Mouse (Mus musculus): ENCODE results near the gene Dse.
A peak's percentile ranks its signal among the peaks of the same experiment; 100 is the strongest.

Dse gene

DNA sequence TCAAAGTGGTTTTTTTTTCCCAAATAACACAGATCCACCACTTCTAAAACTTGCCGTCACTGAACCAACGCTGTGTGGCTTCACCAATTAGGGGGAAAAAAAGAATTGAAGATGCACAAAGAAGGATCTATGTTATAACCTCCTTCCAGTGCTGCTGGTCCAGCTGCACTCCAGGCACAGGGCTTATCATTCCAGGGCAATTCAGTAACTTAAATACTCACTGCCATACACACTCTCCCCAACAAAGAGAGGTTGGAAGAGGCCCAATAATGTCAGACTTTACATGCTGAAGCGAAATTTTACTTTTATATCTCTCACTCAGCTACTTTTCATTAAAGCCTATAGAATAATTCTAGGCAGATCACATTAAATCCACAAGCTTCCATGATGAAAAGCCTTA lies 8.9 kb downstream of the Dse start:
- no peak for DNase-seq (ENCODE audit: low read depth)

DNA sequence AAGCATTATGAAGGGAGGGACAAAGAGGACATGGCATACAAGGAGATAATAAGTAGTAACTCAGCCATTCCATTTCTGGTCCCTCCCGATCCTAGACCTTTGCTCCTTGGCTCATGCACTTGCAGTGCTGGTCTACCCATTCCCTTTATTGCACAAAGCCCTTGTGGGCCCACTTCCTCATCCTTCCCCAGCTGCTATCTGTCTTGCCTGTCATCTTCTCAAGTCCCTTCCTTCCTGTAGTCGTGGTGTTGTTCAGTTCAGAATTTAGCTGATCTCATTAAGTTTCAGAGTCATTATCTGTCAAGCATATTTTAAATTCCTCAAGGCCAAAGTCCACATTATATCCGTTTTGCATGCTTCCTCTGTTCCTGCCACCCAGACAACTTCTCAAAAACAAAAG lies 9.5 kb downstream of the Dse start:
- DNase-seq (ENCODE audit: low read depth), result no peak

DNA sequence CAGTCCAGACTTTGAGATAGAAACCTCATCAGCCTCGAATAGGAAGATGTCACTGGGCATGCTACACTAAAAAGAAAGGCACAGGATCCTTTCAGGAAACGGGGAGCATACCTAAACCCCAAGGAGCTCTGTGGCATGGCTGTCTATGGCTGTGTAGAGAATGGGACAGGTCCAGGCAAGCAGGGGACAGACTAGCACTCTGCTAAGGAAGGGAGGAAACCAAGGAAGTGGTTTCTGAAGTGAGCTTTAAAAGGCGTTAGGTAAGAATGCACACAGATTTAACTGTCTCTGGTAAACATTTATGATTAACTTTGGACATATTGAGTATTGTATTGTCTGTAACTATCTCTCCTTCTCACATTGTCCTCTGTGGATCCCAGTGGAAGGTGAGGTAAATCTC lies 10.2 kb downstream of the Dse start:
- DNase-seq (ENCODE audit: low read depth), result no peak

DNA sequence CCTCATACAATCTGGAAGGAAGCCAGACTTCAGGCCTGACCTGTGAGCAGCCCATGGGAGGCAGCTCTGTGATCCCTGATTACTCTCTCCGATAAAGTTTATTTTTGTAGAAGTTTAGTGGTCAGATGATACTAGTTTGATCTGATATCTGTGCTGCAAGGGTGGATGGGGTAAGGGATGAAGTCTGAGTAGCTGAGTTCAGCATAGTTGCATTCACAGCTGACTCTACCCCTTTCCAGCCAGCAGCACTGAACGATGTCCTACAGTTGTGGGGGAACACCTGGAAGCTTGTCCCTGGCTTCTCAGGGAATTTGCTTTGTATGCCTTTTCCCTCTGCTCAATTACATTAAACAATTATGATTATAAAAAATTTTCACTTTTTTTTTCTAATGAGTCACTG lies 12.6 kb downstream of the Dse start:
- DNase-seq (ENCODE audit: low read depth), result no peak

DNA sequence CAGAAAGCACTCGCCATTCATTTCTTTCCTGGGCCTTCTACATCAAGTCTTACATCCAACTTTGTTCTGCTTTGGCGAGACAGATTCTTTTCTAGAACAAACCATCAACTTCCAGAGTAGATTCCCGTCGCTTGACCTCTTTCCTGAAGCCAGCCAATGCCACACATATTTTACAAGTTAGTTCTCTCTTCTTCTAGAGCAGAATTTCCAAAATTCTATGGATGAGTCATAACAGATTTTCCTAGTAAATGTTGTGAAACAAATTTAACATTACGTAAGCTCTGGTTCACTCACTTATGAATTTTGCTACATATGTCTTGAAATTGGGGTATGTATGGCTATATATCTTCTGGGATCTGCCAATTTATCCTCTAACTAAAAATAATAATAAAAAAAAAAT lies 13.0 kb downstream of the Dse start:
- DNase-seq (ENCODE audit: low read depth), result no peak

DNA sequence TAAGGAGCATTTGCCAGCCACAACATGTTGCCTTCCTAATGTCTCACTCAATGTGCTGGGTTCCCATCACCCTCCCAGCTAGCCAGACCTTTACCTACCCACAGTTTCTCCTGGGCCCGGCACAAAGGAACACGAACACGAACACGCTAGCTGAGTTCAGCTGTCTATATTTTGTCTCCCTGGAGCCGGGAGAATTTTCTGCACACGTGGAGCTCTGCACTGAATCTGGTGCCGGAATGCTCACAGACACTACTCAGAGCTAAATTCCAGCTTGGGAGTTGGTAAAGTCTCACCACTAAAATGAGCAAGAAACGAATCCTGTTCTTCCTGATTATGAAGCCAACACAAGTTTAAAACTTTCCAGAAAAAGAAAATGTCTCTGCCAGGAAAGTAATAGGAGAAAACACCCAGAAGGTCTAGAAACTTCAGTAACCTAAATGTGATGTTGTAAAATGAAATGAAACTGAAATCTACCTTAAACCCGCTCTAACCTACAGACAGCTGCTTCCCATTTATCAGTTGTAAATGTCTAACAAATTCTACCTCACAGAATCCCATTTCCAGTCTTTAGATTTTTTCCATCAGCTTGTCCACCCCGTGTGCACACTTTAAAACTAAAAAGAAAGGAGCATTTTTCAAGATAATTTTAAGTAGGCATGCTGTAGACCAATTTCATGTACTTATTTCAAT lies 20.8 kb downstream of the Dse start:
- DNase-seq (ENCODE audit: low read depth), result no peak

DNA sequence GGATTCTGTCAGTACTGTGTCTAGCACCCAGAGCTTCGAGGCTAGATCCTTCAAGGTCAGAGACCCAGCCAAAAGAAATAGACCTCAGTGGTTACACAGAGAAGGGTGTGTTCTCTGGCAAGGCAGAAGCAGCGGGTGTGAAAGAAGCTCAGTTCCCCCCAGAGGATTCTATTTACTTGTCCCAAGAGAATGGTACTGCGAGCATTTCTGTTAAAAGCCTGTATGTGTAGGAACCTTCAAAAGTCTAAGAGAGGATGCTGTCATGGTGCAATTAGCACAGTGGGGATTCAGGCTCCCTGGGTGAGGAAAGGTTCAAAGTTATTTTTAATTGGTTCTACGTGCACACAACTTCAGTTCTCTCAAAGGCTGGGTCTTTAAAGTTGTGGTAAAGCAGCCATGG lies 22.0 kb downstream of the Dse start:
- DNase-seq (ENCODE audit: low read depth), result no peak

DNA sequence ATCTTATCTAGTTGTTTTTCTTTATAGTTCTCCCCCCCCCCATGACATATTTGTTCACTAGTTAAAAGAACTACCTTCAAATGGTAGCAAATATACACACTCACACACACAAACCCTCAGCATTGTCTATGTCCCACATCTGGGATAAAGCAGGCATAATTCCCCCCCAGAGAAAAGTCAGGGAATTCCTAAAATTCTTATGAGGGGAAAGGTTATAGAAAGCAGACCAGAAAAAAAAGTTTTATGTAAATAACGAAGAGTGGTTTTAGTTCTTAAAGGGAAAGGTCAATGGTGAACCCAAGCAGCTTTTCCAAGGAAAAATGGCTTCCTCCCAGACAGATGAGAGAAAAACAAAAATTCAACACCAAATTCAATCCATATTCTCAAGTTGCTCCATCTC lies 22.6 kb downstream of the Dse start:
- DNase-seq (ENCODE audit: low read depth), result no peak

DNA sequence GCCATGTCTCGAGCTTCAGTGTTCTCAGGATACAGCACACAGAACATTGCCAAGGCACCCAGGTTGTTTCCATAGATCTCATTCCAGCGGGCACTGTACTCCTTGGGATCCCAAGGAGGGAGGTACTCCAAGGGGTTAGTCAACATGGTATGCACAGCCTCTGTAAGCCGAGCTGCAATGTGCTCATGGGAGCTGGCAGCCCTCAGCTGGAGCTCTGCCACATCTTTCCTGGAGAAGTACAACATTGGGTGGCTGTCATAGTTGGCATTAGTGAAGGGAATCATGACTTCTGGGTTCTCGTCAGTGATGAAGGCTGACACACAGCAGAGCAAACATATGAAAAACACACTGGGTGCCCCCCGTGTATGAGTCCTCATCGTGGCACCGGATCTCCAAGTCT lies 23.8 kb downstream of the Dse start:
- no peak for DNase-seq (ENCODE audit: low read depth)

DNA sequence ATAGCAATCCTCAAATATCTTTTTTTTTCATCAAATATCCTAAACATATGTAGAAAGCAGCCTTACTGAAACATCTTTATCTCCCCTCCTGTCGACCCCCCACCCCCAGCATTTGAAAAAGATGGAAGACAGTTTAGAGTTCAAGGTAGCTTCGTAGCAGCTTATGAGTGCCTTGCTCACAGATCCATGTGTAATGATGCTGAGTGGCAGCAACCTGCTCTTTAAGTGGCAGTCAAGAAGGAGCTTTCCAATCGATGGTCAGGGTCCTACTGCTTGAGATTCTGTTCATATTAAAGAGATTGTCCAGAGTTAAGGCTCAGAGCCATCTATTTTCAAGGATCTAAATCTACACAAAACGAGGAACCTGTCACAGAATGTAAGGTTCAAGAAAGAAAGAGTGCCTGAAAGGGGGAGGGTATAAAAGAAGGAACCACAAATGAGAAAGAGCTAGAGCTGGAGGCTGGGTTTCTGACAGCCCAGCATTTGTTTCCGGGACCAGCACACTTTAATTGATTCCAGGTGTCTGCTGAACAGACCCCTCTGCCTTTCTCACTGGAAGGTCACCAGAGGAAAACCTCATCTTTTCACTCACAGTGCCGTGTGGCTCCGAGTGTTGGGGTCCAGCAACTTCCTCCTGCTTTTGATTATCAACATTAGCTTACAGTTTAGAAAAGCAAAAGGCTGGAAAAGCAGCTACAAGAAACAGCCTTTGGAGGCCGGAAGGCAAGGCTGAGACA lies 31.5 kb downstream of the Dse start:
- DNase-seq (ENCODE audit: low read depth), result no peak

DNA sequence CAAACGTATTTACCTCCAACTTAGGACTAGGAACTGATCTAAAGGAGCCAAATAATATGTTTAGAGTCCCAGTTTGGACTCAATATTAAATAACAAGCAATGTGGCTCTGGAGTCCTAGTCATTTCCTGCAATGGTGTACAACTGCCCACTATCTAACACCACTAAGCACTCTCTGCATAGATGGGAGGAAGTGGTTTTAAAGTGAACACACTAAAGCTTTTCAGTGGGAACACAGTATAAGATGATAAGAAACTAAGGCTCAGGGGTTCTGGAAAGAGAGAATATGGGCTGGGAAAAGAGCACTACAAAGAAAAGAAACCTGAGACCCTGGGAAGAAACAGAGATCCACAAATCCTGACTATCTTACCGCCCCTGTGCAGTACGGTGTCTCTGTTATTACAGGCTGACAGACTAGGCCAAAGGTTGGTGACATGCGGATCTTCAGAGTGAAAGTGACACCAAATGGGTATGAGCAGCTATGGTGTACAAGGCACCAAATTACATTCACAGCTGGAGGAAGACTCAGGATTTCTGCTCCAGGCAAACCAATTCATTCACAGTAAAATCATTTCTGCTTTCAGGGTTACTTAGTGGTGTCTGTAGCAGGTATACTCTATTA lies 34.7 kb downstream of the Dse start:
- DNase-seq (ENCODE audit: low read depth), result no peak

DNA sequence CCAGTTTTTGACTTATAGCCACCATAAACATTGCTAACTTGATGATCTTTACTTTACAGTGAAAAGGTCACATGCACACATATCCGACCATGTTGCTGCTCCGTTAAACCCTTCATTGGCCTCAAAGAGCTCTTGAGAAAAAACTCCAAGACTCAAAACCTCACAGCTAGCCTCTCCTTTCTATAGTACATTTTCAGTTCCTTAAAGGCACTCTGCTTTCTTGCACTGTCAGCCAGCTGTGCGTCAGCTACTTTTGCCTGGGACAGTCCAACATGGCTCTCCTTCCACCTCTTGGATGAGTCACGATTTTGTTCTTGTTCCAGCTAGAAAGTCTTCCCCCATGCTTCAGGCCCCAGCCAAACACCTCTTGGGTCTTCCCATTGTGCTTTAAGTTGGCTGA lies 35.9 kb downstream of the Dse start:
- no peak for DNase-seq (ENCODE audit: low read depth)

DNA sequence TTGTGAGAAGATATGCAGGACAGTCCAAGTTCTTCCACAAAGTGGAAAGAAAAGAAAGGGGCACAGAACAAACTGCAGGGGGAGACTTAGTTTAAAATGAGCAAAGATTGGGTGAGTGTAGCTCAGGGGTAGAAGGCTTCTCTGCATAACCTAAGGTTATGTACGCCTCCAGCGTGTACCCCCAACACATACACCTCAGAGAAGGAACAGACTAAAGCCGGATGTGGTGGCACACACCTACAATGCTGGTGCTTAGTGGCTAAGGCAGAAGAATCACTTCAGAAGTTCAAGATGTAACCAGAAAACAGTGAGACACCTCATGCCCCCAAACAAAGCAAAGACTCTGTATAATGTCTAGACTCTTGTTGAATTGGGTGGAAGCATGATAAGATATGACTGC lies 36.3 kb downstream of the Dse start:
- DNase-seq (ENCODE audit: low read depth), result no peak

DNA sequence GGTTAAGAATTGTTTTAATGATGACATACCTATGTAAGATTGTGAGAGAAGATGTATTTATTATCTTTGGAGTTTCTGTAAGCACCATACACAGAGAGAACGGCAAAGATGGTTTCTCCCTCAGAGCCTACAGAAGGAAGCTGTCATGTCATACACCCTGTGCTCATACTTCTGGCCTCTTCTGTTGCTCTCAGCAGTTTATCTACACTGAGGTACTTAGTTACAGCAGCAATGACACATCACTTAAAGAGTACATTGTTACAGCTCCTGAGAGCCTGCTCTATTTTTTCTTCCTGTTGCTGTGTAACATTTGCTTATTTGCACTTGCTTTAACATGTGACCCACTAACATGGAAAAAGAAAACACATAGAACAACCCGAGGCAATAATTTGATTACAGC lies 40.5 kb downstream of the Dse start:
- no peak for DNase-seq (ENCODE audit: low read depth)

DNA sequence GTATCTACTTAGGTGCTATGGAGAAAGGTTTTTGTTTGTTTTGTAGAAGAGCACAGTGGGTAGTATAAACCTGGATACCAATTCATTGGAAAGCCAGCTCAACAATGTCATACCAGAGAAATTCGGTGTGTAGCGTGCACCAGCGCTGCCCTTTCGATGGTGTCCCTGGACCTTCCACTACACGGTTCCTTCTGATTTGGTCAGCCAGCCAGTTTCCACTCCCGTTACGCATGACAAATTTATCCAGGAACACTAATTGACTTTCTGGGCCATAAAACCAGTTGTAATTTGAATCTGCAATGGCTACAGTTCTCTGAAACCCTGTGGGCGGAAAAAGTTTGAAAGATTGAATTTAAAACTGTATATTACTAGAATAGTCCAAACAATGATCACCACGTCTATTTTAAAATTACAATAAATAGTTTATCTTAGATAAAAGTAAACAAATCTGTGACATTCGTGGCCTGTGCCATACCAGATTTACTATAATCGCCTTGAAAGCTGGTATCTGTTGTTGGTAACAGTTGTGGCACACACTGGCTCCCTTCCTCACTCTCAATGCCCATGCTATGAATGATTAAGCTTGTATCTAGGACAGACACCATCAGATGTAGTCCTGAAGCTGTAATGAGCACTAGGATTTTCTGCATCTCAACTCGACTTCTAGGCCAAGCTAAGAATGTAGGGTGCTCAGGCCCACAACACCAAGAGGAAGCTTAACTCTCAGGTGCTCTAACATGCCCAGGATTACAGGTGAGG lies 51.5 kb downstream of the Dse start:
- DNase-seq (ENCODE audit: low read depth), result no peak

DNA sequence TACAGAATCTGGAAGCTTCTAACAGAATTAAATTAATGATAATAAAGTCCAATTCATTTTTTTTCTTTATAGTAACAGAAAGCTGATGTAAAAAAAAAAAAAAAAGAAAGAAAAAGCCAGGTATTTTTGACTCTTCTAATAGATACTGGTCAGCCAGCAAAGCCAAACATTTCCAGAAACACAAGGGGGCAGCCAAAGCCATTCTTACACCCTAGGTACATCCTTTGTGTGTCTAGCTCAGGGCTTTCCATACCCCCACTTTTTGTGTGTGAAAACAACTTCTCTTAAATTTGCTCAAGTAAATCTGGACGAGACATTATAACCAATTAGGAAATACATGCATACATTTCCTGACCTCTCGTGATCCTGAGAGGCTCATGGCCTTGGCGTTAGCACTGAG lies 55.7 kb downstream of the Dse start:
- DNase-seq (ENCODE audit: low read depth), result no peak

DNA sequence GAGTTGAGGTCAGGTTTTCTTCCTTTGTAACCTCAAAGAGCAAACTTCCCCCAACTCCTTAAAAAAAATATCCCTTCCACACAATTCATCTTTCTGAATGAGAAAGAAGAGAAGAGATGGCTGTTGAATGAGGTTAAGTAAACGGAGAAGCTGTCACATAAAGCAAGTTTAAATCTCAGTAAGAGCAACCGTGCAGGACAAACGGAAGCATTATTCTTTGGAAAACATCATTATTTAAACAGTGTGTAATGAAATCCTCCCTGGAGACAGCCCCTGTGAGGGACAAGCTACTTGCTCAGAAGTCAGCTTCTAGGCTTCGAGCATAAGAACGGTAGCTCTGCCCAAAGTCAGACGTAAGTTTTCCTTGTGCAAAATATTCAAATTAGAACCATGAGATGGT lies 57.1 kb downstream of the Dse start:
- no peak for DNase-seq (ENCODE audit: low read depth)

DNA sequence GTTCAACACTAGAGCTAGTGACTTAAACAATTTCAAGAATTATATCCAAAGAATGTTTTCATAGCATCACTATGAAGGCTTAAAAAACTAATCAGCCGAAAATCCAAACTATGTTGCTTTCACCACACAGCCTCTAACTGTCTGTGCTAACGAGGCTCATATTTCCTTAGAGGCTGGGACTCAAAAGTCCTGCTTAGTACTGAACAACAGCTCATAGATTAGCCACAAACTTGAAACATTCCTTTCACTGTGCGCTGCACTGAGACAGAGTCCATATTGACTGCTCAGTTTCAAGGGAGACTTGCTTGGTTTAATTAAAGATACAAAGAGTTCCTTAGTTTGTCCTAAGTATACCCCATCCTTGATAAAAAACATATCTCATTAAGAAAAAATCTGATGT lies 57.7 kb downstream of the Dse start:
- no peak for DNase-seq (ENCODE audit: low read depth)

DNA sequence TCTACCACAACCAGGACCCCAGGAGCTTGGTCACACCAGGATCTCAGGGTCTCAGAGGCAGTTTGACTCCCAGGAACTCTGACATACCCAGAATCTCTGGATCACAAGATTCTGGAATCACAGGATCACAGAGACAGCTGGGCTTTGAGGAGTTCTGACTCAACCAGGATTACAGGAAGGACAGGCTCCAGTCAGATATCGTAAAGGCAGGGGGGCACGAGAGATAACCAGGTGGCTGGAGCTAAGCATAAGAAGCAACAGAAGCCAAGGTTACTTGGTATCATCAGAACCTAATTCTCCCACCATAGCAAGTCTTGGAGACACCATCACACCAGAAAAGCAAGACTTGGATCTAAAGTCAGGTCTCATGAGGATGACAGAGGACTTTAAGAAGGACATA lies 65.8 kb downstream of the Dse start:
- no peak for DNase-seq (ENCODE audit: low read depth)

DNA sequence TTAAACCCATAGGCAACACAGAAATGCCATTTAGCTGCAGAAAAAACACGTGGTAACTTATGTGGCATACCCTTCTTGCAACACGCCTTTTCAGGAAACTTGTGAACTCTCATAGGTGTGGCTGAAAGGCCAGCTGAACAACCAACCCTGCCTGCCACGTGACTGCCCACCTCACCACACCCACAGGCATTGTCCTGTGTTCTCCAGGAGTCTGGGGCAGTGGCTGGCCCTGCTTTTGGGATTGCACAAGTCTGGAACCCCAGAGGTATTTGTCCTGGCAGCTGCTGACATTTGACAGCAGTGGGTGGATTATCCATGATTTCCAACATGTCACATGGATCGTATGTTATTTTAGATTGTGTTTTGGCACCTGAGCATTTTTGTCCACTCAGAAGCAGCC lies 67.7 kb downstream of the Dse start:
- peak; percentile 24 for DNase-seq (ENCODE audit: low read depth)

DNA sequence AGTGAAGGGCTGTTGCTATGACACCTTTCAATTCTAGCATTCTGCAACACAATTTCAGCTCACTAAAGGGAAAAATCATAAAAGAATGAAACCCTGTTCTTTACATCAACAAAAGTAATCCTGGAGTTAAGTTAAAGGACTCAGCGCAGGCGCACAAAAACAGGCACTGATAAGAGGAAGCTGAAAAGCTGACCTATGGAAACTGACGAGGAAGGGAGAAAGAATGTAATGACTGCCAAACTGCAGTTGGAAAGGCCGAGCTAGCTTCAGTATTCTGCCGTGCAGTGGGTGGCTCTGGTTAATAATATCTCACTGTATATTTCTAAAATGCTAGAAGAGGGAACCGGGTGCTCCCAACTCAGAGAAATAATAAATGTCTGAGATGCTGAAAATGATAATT lies 69.5 kb downstream of the Dse start:
- DNase-seq (ENCODE audit: low read depth), result no peak

DNA sequence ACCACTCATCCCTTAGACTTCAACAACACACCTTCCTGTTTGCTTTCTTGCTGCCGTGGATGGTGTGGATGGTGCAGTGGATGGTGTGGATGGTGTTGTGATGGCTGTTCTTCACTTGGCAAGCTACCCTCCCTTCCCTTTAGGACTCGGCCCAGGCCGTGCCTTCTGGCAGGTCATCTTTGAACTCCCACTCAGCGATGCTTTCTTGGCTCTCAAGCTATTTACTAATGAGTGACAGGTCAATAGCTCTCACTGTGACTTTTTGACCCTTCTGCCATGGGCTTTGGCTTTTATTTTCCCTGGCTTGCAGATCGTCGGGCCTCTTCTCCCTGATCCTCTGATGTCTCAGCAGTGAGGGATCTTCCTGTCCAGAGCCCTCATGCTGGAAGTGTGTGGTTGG lies 71.1 kb downstream of the Dse start:
- no peak for DNase-seq (ENCODE audit: low read depth)

DNA sequence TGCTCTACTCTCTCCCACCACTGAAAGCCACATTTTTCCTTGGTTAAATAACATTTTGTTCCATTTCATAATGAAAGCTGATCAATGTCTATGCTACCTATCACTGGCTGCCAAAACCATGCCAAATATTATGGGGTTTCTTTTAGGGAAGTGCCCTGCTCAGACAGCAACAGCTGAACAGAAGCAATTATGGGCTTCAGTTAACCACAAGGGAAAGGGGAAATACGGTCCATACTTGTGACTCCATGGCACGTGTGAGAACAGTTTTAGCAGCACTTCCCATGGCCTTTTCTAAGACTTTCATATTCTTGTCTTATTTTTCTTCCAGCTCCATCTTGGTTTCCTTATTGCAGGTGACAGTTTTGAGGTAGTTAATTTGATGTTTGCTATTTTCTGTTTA lies 76.2 kb downstream of the Dse start:
- DNase-seq (ENCODE audit: low read depth), result peak; percentile 81
